19 mouse cellular contexts compared by ENCODE assay signal in the genomic region with DNA sequence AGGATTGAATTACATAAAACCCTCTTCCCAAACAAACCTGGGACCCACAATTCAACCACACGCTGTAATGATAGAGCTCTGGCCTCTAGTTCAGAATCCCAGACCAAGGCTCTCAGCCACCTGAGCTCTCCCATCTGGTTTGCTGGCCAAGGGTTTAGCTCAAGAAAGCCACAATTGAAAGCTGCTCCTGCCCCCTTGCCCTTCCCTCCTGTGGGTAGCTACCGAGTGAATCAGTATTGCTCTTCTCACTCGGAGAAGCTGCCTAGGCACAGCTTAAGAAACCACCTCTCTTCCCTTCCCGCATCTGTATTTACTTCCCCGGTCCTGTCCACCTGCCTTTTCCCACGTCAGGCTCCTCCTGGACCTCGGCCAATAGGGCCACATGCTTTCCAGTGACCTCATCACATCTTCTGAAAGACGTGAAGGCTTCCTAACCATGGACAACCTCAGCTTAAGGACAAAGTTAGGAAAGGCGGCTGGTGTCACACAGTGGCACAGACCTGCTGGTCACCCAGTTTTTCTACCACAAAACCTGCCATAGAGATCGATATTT. TPM values are rescaled to one million over a fixed set of nuclear protein-coding genes. Genes with fewer than 3 reads are reported as not detected.
DNase-seq lines count a peak whose midpoint lies in the region; ATAC-seq and TF ChIP-seq lines count a peak whose summit lies in the region.
"Had no signal": no experiment of that assay in that cellular context is flagged by ENCODE, and none has a peak within 500 bp of the region (broad histone marks: within the 10 kb centered on the region; RNA-seq: fewer than 3 reads in every experiment).

No protein-coding gene starts in this region.

- ATAC-seq in kidney, embryonic 16.5 days (ENCODE audit: low FRiP score, low TSS enrichment): no peak
- no peak for ATAC-seq in stomach, postnatal 0 days (ENCODE audit: low FRiP score, low TSS enrichment)
- ATAC-seq: forebrain, embryonic 15.5 days; hindbrain, postnatal 0 days; liver, postnatal 0 days had no signal

- no peaks in the 10 kb centered on the region for H3K27me3 ChIP-seq in kidney, embryonic 16.5 days (ENCODE audit: insufficient read depth, low read length)
- no peaks in the 10 kb centered on the region for H3K27me3 ChIP-seq in stomach, postnatal 0 days (ENCODE audit: control insufficient read depth, insufficient read depth, low read length)
- H3K27me3 ChIP-seq: forebrain, embryonic 15.5 days had no signal

- H3K4me2 ChIP-seq in kidney, embryonic 16.5 days (replicated peaks; ENCODE audit: low read depth, low read length): no peak overlapping the region
- H3K4me2 ChIP-seq in stomach, postnatal 0 days (replicated peaks; ENCODE audit: low read depth): no peak overlapping the region; the same call in 1 of the 2 replicates
- H3K4me2 ChIP-seq: forebrain, embryonic 15.5 days; heart, embryonic 11.5 days had no signal

- H3K9ac ChIP-seq in kidney, embryonic 16.5 days (replicated peaks; ENCODE audit: low read length): no peak overlapping the region
- H3K9ac ChIP-seq in stomach, postnatal 0 days (ENCODE audit: low read length): no peak overlapping the region
- H3K9ac ChIP-seq: forebrain, embryonic 15.5 days; liver, postnatal 0 days had no signal

- WGBS in kidney, embryonic 16.5 days: 63% methylated on average over 10 of the region's 10 CpGs
- WGBS in stomach, postnatal 0 days: 43% methylated on average over 10 of the region's 10 CpGs

- no peaks in the 10 kb centered on the region for H3K9me3 ChIP-seq in kidney, embryonic 16.5 days (ENCODE audit: low read length)
- H3K9me3 ChIP-seq in stomach, postnatal 0 days (ENCODE audit: control insufficient read depth, low read length): no peaks in the 10 kb centered on the region
- H3K9me3 ChIP-seq: forebrain, embryonic 15.5 days; midbrain, embryonic 10.5 days had no signal

- H3K27ac ChIP-seq in kidney, embryonic 16.5 days (ENCODE audit: low read length): no peak overlapping the region
- peak overlapping the region; percentile 69; the same call in 1 of the 2 replicates for H3K27ac ChIP-seq in stomach, postnatal 0 days (replicated peaks)
- H3K27ac ChIP-seq: forebrain, embryonic 15.5 days; hindbrain, postnatal 0 days; midbrain, embryonic 10.5 days had no signal

- H3K4me3 ChIP-seq in kidney, embryonic 16.5 days (ENCODE audit: low read length): no peak overlapping the region
- H3K4me3 ChIP-seq in stomach, postnatal 0 days (ENCODE audit: low read depth, low read length): no peak overlapping the region
- H3K4me3 ChIP-seq: erythroblast, embryonic 14.5 days; forebrain, embryonic 15.5 days; midbrain, embryonic 10.5 days had no signal

- no peaks in the 10 kb centered on the region for H3K36me3 ChIP-seq in kidney, embryonic 16.5 days (ENCODE audit: insufficient read depth, low read length)
- H3K36me3 ChIP-seq in stomach, postnatal 0 days (ENCODE audit: control insufficient read depth, insufficient read depth, low read length): no peaks in the 10 kb centered on the region; the same call in 1 of the 2 replicates
- H3K36me3 ChIP-seq: forebrain, embryonic 15.5 days had no signal

- DNase-seq in cerebellum, adult 9-10 months: peak; percentile 53
- DNase-seq in cerebellum, postnatal 4 days (ENCODE audit: low spot score in 2 of 2): no peak
- peak; percentile 22 for DNase-seq in kidney, adult 18-20 months
- DNase-seq in cerebellum, postnatal 10 days: peak; percentile 62 to 63
- peak; percentile 67 for DNase-seq in stomach, postnatal 0 days (ENCODE audit: low spot score)
- no peak for DNase-seq in frontal cortex, postnatal 14 days (ENCODE audit: low spot score in 2 of 2)
- DNase-seq: B cell, adult 2 months; heart, postnatal 4 days; kidney, postnatal 4 days; liver; liver, postnatal 0 days; right cerebral cortex, postnatal 4 days; thymus, adult 18-20 months had no signal

- TF ChIP-seq CTCF in stomach, postnatal 0 days (IDR thresholded peaks at IDR 0.05; ENCODE audit: low read depth): no peak

- H3K4me1 ChIP-seq in kidney, embryonic 16.5 days (ENCODE audit: insufficient read depth, low read length): 0 out of 2 replicates have a peak, but pooled peaks cover 6% of the 10 kb centered on the region
- H3K4me1 ChIP-seq in stomach, postnatal 0 days (replicated peaks; ENCODE audit: control insufficient read depth, insufficient read depth): no peaks in the 10 kb centered on the region
- H3K4me1 ChIP-seq: forebrain, embryonic 15.5 days had no signal

- TF ChIP-seq EP300 in stomach, postnatal 0 days (optimal IDR thresholded peaks at IDR 0.05): no peak

RNA-seq across cellular contexts. Expression of a gene that starts 22.6 kb away (rescaled TPM):
- 67.7 and 72.3 TPM in 2 replicates for polyA plus RNA-seq in kidney, embryonic 16.5 days (2015; fragmentation: Nextera tagmentation; extraction: Ambion mirVana)
- polyA plus RNA-seq in stomach, postnatal 0 days (2015; fragmentation: Nextera tagmentation; extraction: Ambion mirVana): 49.4 and 52.5 TPM in 2 replicates

RNA-seq across cellular contexts. Expression of a gene that starts 45.6 kb away (rescaled TPM):
- polyA plus RNA-seq in kidney, embryonic 16.5 days (2015; fragmentation: Nextera tagmentation; extraction: Ambion mirVana): 117 and 125 TPM in 2 replicates
- polyA plus RNA-seq in stomach, postnatal 0 days (2015; fragmentation: Nextera tagmentation; extraction: Ambion mirVana): 77.2 and 81.8 TPM in 2 replicates

Comparison
In these comparisons a context has a peak if more than half of its experiments do, and no peak if none do; other contexts are left out.
1. DNase-seq: peak in cerebellum, adult 9-10 months (single experiment), kidney, adult 18-20 months (single experiment), cerebellum, postnatal 10 days (2 of 2) and stomach, postnatal 0 days (single experiment); none in cerebellum, postnatal 4 days (0 of 2) and frontal cortex, postnatal 14 days (0 of 2).